Mouse (Mus musculus) frontal cortex, postnatal 36 days (tissue): ENCODE measurements around the gene Abcg2.
A peak's percentile ranks its signal among the peaks of the same experiment; 100 is the strongest.

ENCODE experiments used
- DNase-seq, 2 experiments: peaks; one replicate each; pipeline ENCODE4 v3.0.0; 2022; ENCODE audit warnings: low spot score in 2 of 2

The Abcg2 gene

GRCm38 (mm10) chr6:58638566-58638965, 54.2 kb downstream of the Abcg2 start:
- DNase-seq = no peak

GRCm38 (mm10) chr6:58639391-58639790, 55.1 kb downstream of the Abcg2 start:
- no peak for DNase-seq

- peak; percentile 65 to 72 for DNase-seq
Measured at GRCm38 (mm10) chr6:58640333-58641018, 56.2 kb downstream of the Abcg2 start.

GRCm38 (mm10) chr6:58641056-58641799, 56.9 kb downstream of the Abcg2 start:
- DNase-seq = no peak

- DNase-seq = no peak
Measured at GRCm38 (mm10) chr6:58642191-58642590, 57.9 kb downstream of the Abcg2 start.

GRCm38 (mm10) chr6:58644586-58644985, 60.3 kb downstream of the Abcg2 start:
- DNase-seq = no peak

- DNase-seq = no peak
Measured at GRCm38 (mm10) chr6:58648100-58648749, 63.9 kb downstream of the Abcg2 start.

GRCm38 (mm10) chr6:58650136-58650535, 65.8 kb downstream of the Abcg2 start:
- DNase-seq = no peak

- DNase-seq = no peak
Measured at GRCm38 (mm10) chr6:58651038-58651437, 66.7 kb downstream of the Abcg2 start.

- DNase-seq = no peak
Measured at GRCm38 (mm10) chr6:58660951-58661575, 76.7 kb downstream of the Abcg2 start.

GRCm38 (mm10) chr6:58677802-58678201, 93.5 kb downstream of the Abcg2 start:
- no peak for DNase-seq

GRCm38 (mm10) chr6:58678530-58678929, 94.2 kb downstream of the Abcg2 start:
- no peak for DNase-seq

GRCm38 (mm10) chr6:58691584-58691983, 107.3 kb downstream of the Abcg2 start:
- no peak for DNase-seq

GRCm38 (mm10) chr6:58694257-58694656, 109.9 kb downstream of the Abcg2 start:
- DNase-seq = no peak

GRCm38 (mm10) chr6:58694765-58695164, 110.4 kb downstream of the Abcg2 start:
- no peak for DNase-seq

- DNase-seq = no peak
Measured at GRCm38 (mm10) chr6:58710369-58710768, 126.0 kb downstream of the Abcg2 start.

- DNase-seq = no peak
Measured at GRCm38 (mm10) chr6:58711909-58712308, 127.6 kb downstream of the Abcg2 start.

GRCm38 (mm10) chr6:58733851-58734250, 149.5 kb downstream of the Abcg2 start:
- DNase-seq = no peak

GRCm38 (mm10) chr6:58735090-58735489, 150.8 kb downstream of the Abcg2 start:
- no peak for DNase-seq
